Mouse (Mus musculus): ENCODE results near the gene Vps13c. TPM values are rescaled to one million over a fixed set of nuclear protein-coding genes. Genes with fewer than 3 reads are reported as not detected.

Gene Vps13c
- total RNA-seq, 1 experiment from 2014 or later = 75.2 TPM

DNA sequence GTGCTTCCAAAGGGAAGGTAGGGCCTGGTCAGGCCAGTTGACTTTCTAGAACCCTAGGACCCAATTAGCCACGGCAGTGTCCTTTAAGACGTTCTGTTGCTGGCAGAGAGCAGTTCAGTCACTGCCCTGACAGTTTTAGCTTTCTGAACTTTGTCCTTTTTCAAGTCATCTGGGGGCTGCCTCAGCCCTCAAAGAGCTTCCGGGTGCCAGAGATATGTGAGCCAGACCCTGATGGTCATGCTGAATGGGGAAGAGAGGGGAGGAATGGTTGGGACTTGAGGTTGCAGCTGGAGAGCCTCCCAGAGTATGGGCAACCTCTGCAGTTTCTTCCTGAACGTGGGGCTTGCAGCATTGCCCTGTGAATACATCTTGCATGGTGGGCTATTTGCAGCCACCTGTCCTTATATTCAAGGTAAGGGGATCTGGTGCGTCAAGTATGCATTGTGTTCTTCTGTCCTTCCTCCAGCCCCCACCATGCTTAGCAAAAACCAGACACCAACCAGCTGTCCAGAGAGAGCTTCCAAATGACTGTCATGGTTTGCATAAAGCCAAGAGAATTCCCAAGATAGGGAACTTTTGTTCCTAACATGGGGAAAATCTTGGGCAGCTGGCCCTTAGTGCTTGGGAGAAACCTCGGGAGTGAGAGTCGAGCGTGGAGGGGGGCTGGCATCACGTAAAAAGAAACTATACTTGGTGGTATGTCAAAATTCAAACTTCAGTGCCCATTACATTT, 182.3 kb downstream of the Vps13c start:
- DNase-seq = no peak

- no peak for DNase-seq
Observed at GRCm38 (mm10) chr9:68028631-68029030, 188.4 kb downstream of the Vps13c start.

- no peak for DNase-seq
Observed at GRCm38 (mm10) chr9:68033771-68034170, 193.6 kb downstream of the Vps13c start.

Other genes starting within 250 kb of the Vps13c start
- gene C2cd4b, start 81.0 kb upstream of the Vps13c start, total RNA-seq (2021) = 0.24 TPM in 1 of 2 replicates, not detected in the other
- not detected in 2 replicates for gene C2cd4a, start 8.1 kb upstream of the Vps13c start, total RNA-seq (2021)